Mouse (Mus musculus) megakaryocyte progenitor cell, adult 5-6 weeks (primary cell): ENCODE results near the gene Bag6. TPM values are rescaled to one million over a fixed set of nuclear protein-coding genes. Genes with fewer than 3 reads are reported as not detected.

ENCODE experiments used
- ATAC-seq: replicated peaks from 2 replicates; pipeline ENCODE4 v1.8.0; 2016; ENCODE audit warnings: mild to moderate bottlenecking, moderate TSS enrichment, inconsistent platforms; ENCODE audit not compliant: poor library complexity
- total RNA-seq, 2 experiments: library from RNA; stranded (forward) in 1 of 2; stranded (reverse) in 1 of 2; fragments of 157-497, 149-512 nt in 1 of 2; fragments of 200-1000 nt in 1 of 2; gene quantifications; 2 replicates each; pipeline versions ENCODE4 v1.2.3 to v1.2.4; 2015 to 2017

Bag6 gene
- total RNA-seq, 2 experiments from 2014 or later, result 73.9 to 77.3 TPM

DNA sequence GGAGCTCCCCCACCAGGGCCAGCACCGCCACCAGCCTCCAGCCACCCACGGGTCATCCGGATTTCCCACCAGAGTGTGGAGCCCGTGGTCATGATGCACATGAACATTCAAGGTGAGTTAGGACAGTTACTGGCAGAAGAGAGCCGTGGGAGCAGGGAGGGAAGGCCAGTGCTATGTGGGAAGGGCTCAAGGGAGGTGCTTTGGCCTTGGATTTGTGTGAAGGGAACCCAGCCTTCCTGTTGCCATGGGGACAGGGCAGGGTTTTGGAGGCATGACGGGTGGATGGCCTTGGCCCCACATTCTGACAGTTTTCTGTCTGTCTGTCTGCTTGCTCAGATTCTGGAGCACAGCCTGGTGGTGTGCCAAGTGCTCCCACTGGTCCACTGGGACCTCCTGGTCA is 7.0 kb downstream of the Bag6 start:
- no peak for ATAC-seq

DNA sequence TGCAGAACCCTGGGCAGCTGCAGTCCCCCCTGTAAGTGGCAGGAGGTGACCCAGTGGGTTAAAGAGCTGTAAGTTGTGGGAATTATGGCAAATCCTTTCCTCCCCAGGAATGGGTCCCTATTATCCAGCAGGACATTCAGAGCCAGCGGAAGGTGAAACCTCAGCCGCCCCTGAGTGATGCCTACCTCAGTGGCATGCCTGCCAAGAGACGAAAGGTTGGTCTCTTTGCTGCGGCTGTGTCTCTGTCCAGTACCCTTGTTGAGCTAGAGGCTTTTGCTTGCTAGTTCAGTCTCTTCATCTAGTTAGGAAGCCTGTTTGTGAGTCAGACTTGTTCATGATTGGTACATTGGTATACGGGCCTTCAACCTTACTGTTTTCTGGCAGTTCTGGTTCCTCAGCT is 11.2 kb downstream of the Bag6 start:
- no peak for ATAC-seq

DNA sequence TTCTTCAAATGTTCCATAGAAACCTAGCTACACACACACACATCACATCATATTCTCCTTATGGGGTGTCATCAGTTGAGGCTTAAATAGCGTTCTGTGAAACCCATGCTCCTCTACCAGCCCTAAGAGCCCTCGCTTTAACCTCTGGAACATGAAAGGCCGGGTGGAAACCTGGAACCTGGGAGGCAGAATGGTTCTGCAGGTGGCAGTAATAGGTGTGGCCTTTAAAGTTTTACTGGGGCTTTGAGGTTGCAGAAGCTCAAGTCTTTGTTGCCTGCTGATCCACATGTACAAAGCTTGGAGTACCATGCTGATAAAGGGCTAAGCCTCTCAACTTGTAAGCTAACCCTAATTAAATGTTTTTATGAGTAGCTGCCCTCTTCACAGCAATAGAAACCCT is 12.4 kb downstream of the Bag6 start:
- no peak for ATAC-seq

DNA sequence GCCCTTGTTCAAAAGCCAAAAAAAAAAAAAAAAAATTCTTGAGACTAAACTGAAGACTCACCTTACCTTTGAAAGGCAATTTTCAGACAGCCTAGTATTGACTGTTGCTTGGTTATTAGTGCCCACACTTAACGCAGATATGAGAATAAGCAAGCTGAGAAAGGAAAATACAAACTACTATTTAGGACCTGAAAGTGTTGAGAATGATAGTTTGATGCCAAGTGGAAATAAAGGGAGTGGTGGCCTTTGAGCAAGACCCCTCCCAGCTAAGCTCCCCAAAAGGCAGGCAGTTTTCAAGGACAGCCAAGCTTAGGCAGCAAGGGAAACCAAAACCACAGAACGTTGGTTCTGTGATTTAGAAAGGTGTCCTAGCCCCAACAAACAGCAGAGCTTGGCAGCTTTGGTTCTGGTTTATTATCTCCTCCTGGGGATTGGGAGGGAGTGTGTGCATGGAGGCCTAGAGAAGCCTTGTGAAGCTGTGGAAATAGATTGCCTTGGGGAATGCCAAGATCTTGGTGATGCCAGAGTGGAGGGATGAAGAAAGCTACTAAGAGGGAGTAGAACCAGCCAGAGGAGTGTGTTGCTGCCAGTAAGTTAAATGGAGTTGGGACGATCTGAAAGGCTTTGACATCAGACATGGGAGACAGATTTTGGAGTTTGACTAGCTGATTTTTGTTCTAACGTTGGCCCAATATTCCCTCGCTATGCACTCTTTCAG is 13.1 kb downstream of the Bag6 start:
- no peak for ATAC-seq

DNA sequence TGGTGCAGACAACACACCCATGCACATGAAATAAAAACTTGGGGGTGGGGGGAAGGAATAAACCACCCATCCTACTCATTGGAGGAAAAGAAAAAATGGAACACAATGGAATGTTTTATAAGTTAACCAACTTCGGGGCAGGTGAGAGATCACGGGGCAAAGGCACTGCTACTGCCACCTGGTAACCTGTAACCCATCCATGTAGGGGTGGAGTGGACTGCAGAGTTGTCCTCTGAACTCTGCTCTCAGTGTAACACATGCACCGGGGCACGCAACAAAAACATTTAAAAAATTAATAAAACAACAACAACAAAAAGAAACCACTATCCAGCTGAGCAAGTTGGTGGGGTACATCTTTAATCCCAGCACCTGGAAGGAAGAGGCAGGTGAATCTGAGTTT is 17.1 kb downstream of the Bag6 start:
- no peak for ATAC-seq

DNA sequence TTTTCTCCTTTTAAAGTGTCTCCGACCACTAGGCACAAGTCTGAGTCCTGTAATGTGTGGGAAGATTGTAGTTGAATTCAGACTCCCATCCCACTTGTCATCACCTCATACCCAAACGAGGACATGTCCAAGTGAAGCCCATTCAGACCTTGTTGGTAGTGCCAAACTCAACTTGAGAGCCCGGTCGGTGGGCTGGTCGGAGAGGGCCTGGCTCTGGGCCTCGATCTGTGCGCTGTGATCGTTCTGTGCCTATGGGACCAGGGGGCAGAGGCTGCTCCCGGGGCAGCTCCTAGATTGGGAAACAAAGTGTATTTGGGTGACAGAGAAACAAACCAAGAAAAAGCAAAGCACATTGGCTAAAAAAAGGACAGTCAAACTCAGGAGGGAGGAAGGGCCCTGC is 18.1 kb downstream of the Bag6 start:
- ATAC-seq, result no peak

DNA sequence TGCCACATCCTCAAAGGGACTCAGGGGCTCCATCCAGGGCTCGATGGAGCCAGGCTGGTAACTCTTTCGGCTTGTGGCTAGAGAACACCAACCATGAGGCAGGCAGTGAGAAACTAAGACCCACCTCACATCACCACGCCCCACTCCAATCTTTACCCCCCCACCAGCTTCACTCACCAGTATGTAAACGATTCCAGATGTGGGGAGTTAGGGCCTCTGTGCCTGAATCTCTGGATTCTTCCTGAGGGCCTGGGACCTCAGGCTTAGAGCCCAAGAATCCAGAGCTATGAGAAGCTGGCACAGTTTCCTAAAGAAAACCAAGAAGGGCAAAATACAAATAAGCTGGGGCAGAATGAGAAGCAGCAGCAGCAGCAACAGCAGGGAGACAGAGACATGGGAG is 19.0 kb downstream of the Bag6 start:
- no peak for ATAC-seq

DNA sequence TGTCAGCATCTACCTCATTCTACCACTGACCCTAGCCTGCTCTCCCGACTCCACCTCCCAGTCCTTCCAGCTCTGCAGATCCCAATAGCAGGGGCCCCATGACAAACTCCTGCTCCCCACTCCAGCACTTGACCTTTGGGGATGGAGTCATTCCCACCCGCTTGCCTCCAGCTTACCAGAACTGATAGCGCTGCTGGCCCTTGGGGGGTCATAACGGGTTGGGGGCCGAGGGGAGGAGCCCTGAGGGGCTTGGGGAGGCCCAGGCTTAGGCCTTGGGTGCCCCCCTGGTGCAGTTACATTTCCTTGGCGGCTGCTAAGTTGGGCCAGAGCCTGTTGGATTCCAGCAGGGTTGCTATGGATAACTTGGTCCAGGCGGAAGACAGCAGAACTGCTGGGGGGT is 19.6 kb downstream of the Bag6 start:
- ATAC-seq, result no peak

DNA sequence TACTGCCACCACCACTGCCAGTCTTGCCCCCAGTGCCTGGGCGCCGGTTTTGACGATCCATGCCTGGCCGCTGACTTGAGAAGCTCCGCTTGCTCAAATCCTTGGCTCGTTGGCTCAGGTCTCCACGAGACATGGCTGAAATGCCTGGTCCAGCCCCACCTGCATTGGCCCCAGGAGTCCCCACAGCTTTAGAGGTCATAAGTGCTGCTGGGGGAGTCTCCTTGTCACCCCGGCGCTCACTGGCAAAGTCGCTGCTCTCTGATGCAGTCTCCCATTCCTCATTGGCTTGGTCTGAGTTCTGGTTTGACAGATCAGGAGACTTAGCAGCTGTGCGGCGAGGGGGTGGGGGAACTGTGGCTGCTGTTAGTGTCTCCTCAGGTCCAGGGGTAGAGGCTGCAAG is 20.5 kb downstream of the Bag6 start:
- no peak for ATAC-seq

DNA sequence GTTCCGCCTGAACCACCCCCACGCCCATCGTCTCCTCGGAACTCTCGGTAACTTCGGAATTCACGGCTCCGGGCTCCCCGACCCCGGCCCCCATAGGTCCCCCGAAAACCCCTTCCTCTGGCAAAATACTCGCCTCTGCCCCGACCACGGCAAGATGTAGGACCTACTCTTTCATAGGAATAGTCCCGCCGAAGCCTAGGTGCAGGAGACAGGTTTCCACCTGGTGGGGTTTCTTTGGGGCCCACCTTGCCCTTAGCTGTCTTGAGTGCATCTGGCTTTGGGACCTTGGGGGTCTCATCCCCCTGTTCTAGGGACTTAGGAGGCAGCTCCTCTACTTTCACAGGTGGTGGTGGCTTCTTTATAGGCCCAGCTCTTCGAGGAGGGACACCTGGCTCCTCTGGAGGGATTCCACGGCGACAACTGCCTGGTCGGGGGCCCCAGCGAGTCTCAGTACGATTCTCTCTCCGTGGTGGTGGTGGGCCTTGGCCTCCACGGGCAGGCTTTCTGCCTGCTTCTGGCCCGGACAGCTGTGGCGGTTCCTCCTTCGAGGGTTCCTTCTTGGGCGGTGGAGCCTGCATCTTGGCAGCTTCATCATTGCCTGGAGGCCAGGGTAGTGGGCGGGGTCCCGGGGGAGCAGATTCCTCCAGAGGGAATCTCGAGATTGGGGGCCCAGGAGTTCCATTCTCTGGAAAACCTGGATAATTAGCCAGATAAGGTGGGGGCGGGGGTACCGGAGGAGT is 21.7 kb downstream of the Bag6 start:
- no peak for ATAC-seq

DNA sequence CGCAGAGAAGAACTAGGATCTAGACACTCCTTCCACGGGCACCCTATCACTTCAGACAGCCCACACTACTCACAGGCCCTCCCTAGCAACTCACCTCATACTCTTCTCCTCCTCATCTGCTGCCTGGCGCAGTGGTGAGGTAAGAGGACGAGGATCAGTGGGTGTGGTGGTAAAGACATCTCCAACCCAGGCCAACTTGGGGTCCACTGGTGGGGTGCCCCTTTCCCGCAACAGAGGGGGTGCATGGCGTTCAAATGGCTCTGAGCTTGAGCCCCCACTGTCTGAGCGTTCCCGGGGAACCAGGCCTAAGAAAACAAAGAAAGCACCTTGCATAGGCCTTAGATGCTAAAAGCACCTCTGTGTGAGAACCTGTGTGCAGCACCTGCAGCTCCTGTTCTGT is 22.3 kb downstream of the Bag6 start:
- ATAC-seq, result no peak

DNA sequence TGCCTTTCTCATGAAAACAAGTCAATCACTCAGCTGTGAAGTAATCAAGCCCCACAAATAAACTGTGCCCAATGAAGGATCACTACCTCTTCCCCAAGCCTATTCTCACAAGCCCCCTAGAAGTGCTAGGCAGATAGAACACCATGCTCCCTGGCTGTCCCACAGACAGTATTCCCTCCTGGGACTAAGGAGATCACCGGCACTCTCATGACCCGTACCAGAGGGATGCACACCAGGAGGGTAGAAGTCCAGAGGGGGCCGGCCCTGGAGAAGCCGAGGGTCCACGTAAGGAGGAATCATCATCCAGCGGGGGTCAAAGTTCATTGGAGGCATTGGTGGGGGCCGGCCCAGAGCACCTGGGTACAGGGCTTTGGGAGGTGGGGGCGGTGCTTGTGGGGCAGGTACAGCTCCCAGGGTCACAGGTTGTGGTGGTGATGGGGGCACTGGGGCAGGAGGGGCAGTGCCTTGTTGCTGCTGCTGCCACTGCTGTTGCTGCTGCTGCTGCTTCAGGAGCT is 22.7 kb downstream of the Bag6 start:
- no peak for ATAC-seq

DNA sequence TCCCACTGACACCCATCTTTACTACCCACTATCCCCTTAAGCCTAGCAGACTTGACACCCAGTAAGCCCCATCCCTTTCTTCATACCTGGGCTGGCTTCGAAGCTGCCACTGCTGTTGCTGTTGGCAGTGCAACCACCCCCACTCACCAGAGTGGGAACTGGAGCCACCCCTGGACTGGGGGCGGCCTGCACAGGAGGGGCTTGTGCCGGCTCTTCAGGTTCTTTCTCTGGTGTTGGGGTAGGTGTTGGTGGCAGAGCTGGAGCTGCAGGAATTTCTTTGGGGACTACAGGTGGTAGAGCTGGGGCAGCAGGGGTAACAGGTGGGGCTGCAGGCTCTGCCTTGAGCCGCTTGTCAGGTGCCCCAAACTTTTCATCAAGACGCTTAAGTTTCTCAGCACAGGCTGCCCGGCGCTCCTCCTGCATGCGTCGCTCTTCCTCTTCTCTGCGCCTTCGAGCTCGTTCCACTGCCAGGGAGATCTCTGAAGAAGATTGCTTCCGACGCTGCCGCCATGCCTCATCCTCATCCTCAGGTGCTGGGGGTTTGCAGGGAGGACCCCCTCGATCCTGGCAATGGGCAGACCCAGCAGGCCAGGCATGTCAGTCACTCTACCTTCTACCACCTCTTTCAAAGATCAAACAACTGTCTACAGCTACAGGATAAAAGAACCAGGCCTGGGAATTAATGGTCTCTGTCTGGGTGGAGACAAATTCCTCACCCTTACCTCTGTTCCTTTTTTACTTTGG is 24.0 kb downstream of the Bag6 start:
- no peak for ATAC-seq

DNA sequence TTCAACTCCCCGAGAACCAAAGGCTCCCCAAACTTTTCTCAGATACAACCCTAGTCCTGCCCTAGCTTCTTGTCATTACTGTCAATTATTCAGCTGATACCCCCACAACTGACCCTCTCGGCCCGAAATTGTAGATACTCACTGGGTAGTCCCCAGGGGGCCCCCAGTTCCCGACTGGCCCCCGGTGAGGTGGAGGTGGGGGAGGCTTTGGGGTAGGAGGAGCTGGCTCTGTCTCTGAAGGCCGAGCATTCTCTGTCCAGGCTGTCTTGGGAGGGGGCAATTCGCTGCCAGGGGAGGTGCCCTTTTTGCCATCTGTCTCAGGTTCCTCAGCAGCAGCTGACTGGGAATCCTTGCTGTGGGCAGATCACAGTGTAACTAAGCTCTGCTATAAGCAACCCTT is 24.7 kb downstream of the Bag6 start:
- ATAC-seq, result no peak

DNA sequence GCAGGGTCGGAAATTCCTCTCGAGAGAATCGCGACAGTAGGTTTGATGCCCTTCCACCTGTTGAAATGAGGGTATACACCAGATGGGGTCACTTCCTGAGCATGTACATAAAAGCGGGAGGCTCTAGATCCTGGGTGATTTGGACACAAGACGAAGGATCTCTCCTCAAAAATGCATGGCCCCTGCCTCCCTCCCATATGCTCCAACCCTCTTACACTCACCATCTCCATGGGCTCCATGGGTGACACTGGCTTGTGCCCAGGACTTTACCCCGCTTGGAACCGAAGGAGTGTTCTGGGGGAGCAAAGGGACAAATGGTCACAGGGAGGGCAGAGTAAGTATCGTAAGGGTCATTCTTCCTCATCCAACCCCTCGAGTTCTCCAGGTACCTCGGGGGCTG is 26.4 kb downstream of the Bag6 start:
- no peak for ATAC-seq

DNA sequence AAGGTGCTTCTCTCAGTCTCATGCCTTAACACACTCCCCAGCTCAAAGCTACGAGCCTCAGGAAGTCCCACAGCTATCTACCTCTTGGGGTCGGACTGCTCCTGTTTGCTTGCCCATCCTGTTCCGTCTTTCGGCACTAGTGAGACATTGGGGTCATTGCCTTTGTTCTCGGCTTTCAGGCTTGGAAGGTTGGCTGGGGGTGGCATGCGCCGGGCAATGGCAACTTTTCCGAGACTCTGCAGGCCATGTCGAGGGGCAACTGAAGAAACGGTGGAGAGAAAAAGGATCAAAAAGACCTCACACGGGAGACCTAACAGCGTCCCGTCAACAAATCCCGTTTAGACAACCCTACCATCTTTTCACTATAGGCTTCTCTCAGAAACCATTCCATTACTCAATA is 27.1 kb downstream of the Bag6 start:
- no peak for ATAC-seq

DNA sequence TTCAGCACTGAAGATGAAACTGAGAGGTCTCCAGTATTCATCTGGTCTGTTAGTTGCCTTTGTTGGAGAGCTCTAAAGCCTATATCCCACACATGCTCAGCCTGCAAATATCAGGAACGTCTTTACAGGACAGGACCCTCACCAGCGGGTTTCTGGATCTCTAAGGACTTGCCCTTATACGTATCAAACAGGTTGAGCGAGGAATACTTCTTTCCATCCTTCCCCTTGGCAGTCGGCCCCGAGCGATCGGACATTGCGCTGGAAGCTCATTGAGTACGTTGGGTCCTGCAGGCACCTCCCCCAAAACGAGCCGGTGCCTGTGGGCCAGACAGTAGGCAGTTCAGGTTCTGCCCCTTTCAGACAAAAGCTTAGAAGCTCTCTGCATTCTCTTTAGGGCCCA is 27.8 kb downstream of the Bag6 start:
- no peak for ATAC-seq

DNA sequence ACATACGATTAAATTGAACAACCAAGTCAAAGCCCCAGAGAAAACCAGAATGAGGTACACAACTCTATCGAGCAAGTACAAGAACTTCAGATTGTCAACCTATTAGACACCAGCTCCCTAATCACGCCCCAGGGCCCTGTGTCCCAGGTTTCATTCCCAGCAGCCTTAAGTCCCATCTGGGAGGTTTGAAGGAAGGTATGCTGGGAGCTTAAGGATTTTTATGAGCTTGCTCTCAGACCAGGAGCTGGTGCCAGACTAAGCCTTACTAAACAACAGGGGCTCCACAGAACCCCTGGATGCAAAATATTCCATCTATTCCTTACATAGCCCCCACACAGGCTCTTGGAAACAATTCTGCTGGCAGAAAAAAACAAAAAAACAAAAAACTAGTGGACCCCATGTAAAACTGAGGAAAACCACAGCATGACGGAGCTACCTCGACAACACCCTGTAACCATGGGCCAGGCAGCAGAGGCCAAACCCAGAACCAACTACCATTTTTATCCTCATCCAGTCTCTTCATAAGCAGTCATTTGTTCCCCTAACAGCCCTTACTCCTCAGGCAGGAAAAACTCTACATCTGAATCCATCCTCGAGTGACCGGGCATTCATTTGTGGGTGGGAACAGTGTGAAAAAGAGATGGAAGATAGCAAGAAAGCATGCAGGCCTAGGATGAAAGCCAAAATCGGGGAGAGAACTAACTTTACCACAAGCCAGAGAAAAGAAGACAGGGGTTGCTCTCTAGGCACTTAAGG is 28.5 kb downstream of the Bag6 start:
- ATAC-seq, result no peak

DNA sequence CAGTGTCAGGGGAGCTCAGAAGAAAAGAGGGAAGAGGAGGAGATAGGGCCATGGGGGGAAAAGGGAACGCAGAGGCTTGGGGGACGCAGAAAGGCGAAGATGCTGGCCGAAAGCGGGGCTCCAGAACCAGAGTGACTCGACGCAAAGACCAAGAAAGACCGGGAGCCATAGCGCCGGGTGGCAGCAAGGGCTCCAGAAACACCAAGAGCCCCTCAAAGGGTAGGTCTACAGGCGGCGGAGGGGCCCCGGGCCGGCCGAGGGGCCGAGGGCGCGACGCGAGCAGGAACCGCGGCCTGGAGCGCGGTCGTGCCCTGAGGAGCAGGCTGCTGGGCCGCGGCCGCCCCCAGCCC is 29.2 kb downstream of the Bag6 start:
- no peak for ATAC-seq

DNA sequence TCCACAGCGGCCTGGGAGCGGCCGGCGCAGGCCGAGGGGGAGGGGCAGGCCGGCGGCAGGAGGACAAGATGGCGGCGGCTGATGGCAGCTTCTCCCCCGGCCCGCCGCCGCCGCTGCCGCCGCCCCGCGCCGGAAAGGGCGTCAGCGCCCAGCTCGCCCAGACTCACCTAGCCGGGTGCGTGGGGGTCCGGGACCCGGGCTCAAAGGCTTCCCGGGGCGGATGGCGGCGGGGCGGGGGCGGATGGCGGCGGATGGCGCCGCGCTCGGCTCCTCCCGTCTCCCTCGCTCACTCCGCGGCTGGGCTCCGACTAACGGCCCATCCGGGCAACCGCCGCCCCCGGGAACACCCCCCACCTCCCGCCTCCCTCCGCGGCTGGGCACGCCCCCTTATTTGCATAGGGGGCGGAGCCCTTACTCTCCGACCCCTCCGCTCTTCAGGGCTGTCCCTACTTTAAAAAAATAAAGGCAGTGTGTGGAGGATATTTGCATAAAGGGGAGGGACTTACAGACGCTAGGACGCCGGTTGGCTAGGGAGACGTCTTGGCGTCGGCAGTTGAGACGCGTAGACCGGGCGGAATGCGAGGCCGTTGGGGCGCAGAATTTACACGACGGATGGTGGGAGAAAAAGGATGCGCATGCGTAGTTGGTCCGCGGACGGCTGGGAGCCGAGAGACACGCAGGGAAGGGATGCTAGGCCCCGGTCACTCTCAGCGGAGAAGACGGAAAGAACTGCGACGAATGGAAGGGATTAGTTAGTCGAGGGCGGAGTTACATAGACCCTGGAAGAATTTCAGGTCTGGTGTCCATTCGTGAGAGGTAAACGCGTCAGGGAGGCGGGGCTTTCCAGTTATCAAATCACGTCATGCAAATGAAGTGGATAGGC is 29.8 kb downstream of the Bag6 start, which contains the start of gene Prrc2a:
Gene Prrc2a (minus strand): TSS at position 330 of the 883 bp plus-strand sequence.
- ATAC-seq, result peak; percentile 85
